Mouse (Mus musculus) embryonic facial prominence, embryonic 13.5 days (tissue): ENCODE data around the gene Poln. TPM values are rescaled to one million over a fixed set of nuclear protein-coding genes. Genes with fewer than 3 reads are reported as not detected.

Experiments
- ATAC-seq: fragments of 200-750 bp; cut with Nextera tagmentation; 2 replicates; pipeline ENCODE4 v1.8.0; 2017; ENCODE audit warnings: low read depth; ENCODE audit not compliant: insufficient number of reproducible peaks, insufficient read depth, low FRiP score, low TSS enrichment
- H3K27ac ChIP-seq: fragments of 300-500 bp; sonication (generic); 2 replicates; pipeline ENCODE4 v1.5.1; 2015; ENCODE audit warnings: moderate library complexity, mild to moderate bottlenecking, inconsistent platforms
- H3K27me3 ChIP-seq: fragments of 300-500 bp; sonication (generic); 2 replicates; pipeline ENCODE4 v1.6.1; 2015; ENCODE audit warnings: mild to moderate bottlenecking, inconsistent platforms
- H3K36me3 ChIP-seq: fragments of 300-500 bp; sonication (generic); 2 replicates; pipeline ENCODE4 v1.6.1; 2015; ENCODE audit warnings: mild to moderate bottlenecking, inconsistent platforms
- H3K4me1 ChIP-seq: fragments of 300-500 bp; sonication (generic); 2 replicates; pipeline ENCODE4 v1.6.1; 2015; ENCODE audit warnings: inconsistent platforms
- H3K4me2 ChIP-seq: fragments of 300-500 bp; sonication (generic); 2 replicates; pipeline ENCODE4 v1.6.1; 2015; ENCODE audit warnings: moderate library complexity, mild to moderate bottlenecking, inconsistent platforms
- H3K4me3 ChIP-seq: fragments of 300-500 bp; sonication (generic); 2 replicates; pipeline ENCODE4 v1.5.1; 2015; ENCODE audit warnings: mild to moderate bottlenecking, inconsistent platforms
- H3K9ac ChIP-seq: fragments of 300-500 bp; sonication (generic); 2 replicates; pipeline ENCODE4 v1.6.1; 2015; ENCODE audit warnings: mild to moderate bottlenecking, inconsistent platforms
- H3K9me3 ChIP-seq: fragments of 300-500 bp; sonication (generic); 2 replicates; pipeline ENCODE4 v1.6.1; 2016; ENCODE audit warnings: inconsistent platforms
- WGBS: fragments of 180-500 bp; shearing (Covaris S2); methylation state at CpG from one replicate; pipeline ENCODE4 v1.1.7; 2015; ENCODE audit warnings: mixed read lengths; 5-methylcytosine and 5-hydroxymethylcytosine counted together
- polyA plus RNA-seq: library from polyadenylated mRNA; unstranded; fragments of >200 nt; fragmentation: Nextera tagmentation; extraction: Ambion mirVana; gene quantifications from 2 replicates; pipeline ENCODE4 v1.2.1, GENCODE M21; 2015

The Poln gene
- polyA plus RNA-seq, 1 experiment from 2014 or later = 0.60 TPM

DNA sequence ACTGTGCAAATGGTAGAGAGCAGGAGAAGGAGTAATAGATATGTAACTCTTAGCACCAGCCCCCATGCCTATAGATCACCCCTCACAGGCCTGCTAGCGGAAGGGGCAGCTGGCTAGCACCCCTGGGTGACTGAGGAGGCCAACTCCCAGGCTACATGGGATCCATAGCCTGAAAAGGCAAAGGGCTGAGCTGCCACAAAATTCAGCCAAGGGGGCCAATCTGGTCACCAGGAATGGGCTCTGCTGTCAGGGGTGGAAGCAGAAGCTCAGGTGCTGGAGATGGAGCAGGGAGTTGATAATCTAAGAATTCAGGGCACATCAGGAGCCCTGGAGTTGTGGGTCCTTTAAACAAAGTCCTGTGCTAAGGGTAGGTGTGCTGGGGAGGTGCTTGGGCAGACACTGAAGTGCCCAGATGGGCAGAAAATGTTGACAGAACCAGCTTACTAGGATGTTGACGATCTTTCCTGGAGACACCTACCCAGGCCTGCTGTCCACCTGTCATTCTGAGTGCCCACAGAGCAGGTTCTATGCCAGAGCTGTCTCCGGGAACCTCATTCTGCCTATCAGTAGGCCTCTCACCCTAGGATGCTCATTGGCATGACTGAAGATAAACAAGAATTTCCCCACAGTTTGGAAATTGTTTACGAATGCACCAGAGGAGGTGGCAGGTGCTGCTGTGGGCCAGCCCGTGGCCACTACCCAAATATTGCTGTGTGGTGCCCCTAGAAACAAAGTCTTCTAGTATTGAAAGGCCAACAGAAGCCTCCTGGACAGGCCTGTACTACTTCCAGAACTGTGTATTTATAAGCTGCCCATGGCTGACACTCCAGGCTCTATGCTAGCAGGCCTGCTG lies 5.5 kb upstream of the Poln start:
- H3K27me3 ChIP-seq = no peaks in the 10 kb centered on the region
- H3K4me3 ChIP-seq = no peak overlapping the region
- H3K4me1 ChIP-seq = peaks cover 8% of the 10 kb centered on the region
- no peak for ATAC-seq
- H3K9me3 ChIP-seq = no peaks in the 10 kb centered on the region
- H3K9ac ChIP-seq = no peak overlapping the region
- H3K4me2 ChIP-seq = no peak overlapping the region
- 70% methylated on average over 5 of the region's 5 CpGs for WGBS
- peaks cover 58% of the 10 kb centered on the region for H3K36me3 ChIP-seq
- no peak overlapping the region for H3K27ac ChIP-seq

DNA sequence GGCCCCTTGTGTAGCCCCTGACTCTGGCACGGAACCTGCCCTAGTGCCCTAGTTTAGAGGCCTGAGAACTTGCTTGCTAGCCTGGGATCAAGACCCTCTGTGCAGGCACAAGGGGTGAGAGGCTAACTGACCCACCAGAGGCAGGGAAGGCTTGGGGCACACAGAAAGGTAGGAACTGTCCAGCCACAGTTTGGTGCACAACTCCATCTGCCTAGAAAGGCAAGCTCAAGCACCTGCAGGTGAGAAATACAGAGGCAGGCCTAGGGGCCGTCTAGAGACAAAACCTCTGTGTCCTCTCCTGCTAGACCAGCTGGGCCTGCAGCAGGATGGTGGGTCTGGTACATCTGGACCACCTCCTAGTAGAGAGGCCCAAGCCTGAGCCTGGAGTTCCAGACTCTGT lies 4.8 kb upstream of the Poln start:
- H3K9me3 ChIP-seq = no peaks in the 10 kb centered on the region
- peaks cover 57% of the 10 kb centered on the region for H3K36me3 ChIP-seq

DNA sequence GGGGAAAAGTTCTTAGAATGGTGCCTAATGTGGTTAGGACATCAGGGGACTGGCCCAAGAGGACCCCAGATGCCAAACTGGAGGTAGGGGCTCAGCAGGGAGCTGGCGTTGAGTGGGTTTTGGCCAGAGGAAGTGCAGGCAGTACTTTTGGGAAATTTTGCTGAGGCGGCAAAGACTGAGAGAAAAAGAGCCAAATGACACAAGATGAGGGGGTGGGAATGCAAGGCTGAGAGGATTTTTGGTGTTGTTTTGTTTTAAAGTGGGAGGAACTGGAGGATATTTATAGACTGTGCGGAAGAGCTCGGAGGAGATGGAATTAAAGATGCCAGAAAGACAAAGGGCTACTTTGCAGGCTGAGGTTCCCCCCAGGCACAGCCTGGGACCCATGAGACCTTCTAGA lies 1.5 kb upstream of the Poln start:
- Histone ChIP-seq H3K9me3 (no peaks in the 10 kb centered on the region), H3K27ac (peak overlapping the region; percentile 71), H3K4me1 (peaks cover 21% of the 10 kb centered on the region), H3K4me3 (no peak overlapping the region), H3K36me3 (peaks cover 27% of the 10 kb centered on the region), H3K27me3 (no peaks in the 10 kb centered on the region), H3K4me2 (no peak overlapping the region), H3K9ac (no peak overlapping the region)
- WGBS = 56% methylated on average over 4 of the region's 4 CpGs
- no peak for ATAC-seq

More for the DNA sequence above, 4.8 kb upstream of the Poln start:
- 82% methylated on average over 2 of the region's 2 CpGs for WGBS
- Histone ChIP-seq H3K4me1 (peaks cover 10% of the 10 kb centered on the region), H3K9ac (no peak overlapping the region), H3K4me3 (no peak overlapping the region), H3K27me3 (no peaks in the 10 kb centered on the region), H3K27ac (no peak overlapping the region), H3K4me2 (no peak overlapping the region)
- no peak for ATAC-seq

DNA sequence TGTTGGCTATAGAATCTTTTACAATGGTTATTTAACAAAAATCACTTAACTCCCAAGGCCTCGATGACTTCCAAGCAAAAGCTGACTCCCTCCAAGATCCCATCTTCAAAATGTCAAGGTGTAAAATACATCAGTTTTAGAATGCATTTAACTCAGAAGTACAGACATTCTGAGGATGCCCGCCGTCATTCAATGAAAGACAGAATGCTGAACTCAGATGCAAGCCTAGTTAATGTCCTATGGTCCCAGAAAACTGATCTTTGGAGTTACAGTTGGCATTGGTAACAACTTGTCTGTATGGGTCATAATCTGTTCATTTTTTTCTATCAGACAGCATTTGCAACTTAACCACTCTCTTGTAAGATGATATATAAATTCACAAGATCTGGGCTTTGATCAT lies 706 bp upstream of the Poln start:
- Histone ChIP-seq H3K4me1 (peaks cover 26% of the 10 kb centered on the region), H3K27me3 (no peaks in the 10 kb centered on the region), H3K27ac (peak overlapping the region; percentile 90), H3K4me2 (peak overlapping the region; percentile 68), H3K4me3 (peak overlapping the region; percentile 83), H3K9me3 (no peaks in the 10 kb centered on the region), H3K9ac (peak overlapping the region; percentile 90), H3K36me3 (peaks cover 22% of the 10 kb centered on the region)
- ATAC-seq = no peak
- WGBS = 79% methylated on average over 3 of the region's 3 CpGs

DNA sequence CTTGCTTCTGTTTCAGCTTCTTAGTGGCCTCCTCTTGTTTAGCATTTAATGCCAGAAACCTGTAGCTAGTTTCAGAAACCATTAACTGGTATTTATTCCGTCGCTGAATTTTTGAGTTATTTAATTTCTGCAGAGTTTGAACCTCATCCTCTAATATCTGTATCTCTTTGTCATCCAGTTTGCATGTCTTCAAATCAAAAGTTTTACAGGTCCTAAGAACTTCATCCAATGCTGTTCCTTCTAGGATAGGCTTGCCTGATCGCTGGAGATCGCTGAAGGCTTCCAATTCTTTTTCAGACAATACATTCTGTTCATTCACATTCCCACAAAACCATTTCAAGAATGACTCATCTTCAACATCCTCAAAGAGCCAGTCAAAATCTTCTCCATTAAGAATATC lies 1.4 kb downstream of the Poln start:
- ATAC-seq = no peak
- no peaks in the 10 kb centered on the region for H3K27me3 ChIP-seq
- peak overlapping the region; percentile 37 for H3K4me2 ChIP-seq
- peaks cover 7% of the 10 kb centered on the region for H3K36me3 ChIP-seq
- H3K27ac ChIP-seq = no peak overlapping the region
- WGBS = 81% methylated on average over 4 of the region's 4 CpGs
- H3K4me3 ChIP-seq = no peak overlapping the region; the same call in 1 of the 2 replicates
- H3K9me3 ChIP-seq = no peaks in the 10 kb centered on the region
- H3K4me1 ChIP-seq = peaks cover 29% of the 10 kb centered on the region
- H3K9ac ChIP-seq = no peak overlapping the region

DNA sequence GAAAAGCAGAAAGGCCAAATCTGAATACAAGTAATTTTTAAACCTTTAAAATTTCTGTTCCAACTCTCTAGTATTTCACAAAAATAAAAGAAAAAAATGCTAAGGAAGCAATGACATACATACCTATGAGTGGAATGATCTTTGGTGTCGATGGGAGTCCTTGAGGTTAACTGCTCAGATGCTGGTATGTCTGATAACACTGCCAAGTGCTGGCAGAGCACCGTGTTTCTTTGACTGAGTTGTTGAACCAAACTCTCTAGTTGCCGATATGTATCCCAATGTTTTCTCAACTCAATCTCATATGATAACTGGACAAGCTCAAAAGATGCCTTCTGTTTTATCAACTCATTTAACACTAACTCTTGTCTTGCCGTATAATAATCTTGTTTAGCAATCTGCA lies 3.5 kb downstream of the Poln start:
- H3K9ac ChIP-seq = no peak overlapping the region
- no peak for ATAC-seq
- no peaks in the 10 kb centered on the region for H3K27me3 ChIP-seq
- H3K9me3 ChIP-seq = no peaks in the 10 kb centered on the region
- WGBS = 86% methylated on average over 4 of the region's 4 CpGs
- H3K36me3 ChIP-seq = peaks cover 14% of the 10 kb centered on the region
- no peak overlapping the region for H3K4me2 ChIP-seq
- no peak overlapping the region for H3K4me3 ChIP-seq
- peaks cover 27% of the 10 kb centered on the region for H3K4me1 ChIP-seq
- H3K27ac ChIP-seq = no peak overlapping the region

DNA sequence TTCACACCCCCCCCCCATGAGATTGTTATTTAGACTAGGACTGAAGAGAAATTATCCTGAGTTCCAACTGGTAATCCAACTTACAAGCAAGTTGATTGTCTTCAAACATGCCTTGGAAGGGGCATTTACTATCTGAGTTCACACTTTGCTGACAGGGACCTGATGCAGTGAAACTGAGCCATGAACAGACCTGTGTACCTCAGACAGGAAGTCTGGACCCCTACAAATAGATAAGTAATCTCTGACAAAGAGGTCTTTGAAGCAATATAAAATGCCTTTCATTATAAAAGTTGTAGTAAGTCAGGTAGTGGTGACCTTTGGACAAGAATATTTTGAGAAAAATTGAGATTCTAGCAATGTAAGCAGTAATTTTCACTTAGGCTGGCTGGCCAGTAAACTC lies 20.8 kb downstream of the Poln start:
- Histone ChIP-seq H3K27ac (no peak overlapping the region), H3K4me3 (no peak overlapping the region), H3K36me3 (peaks cover 8% of the 10 kb centered on the region), H3K4me1 (no peaks in the 10 kb centered on the region), H3K9ac (no peak overlapping the region), H3K4me2 (no peak overlapping the region), H3K9me3 (no peaks in the 10 kb centered on the region), H3K27me3 (no peaks in the 10 kb centered on the region)
- ATAC-seq = no peak

DNA sequence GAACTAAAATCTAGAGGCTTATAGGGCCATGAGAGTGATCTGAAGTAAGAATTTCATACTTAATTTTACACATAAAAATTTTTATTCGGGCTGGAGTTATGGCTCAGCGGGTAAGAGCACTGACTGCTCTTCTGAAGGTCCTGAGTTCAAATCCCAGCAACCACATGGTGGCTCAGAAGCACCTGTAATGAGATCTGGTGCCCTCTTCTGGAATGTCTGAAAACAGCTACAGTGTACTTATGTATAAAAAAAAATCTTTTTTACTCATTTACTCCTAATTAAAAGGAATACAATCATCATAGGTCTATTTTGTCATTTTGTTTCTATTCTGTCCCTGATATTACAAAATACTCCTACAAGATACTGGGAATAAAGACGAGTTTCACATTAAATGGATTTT lies 21.7 kb downstream of the Poln start:
- Histone ChIP-seq H3K9me3 (no peaks in the 10 kb centered on the region), H3K4me2 (no peak overlapping the region), H3K4me1 (no peaks in the 10 kb centered on the region), H3K4me3 (no peak overlapping the region), H3K9ac (no peak overlapping the region), H3K27ac (no peak overlapping the region), H3K27me3 (no peaks in the 10 kb centered on the region), H3K36me3 (0 out of 2 replicates have a peak, but pooled peaks cover 3% of the 10 kb centered on the region)
- ATAC-seq = no peak
- WGBS = 91% methylated on average over 3 of the region's 3 CpGs

DNA sequence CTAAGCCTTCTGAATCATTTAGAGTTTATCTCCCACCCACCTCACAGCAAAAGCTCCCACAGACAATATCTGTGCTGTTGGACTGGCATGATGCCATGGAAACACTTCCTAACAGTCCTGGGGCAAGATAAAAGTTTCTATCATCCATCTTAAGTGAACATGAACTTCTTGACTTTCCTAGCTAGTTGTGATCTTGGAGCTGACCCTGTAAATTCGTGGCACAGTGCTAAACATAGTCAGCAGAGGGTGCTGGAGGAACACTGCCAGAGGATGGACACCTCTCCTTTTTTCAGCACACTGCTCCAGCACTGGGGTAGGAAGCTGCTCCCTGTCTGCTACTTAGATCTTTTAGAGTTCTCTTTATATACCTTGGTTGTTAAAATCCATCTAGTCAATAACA lies 29.5 kb downstream of the Poln start:
- Histone ChIP-seq H3K36me3 (no peaks in the 10 kb centered on the region), H3K27ac (no peak overlapping the region), H3K9me3 (no peaks in the 10 kb centered on the region), H3K27me3 (no peaks in the 10 kb centered on the region), H3K4me2 (no peak overlapping the region), H3K4me3 (no peak overlapping the region), H3K4me1 (no peaks in the 10 kb centered on the region), H3K9ac (no peak overlapping the region)
- no peak for ATAC-seq
- WGBS = 9% methylated on average over 1 of the region's 1 CpGs

DNA sequence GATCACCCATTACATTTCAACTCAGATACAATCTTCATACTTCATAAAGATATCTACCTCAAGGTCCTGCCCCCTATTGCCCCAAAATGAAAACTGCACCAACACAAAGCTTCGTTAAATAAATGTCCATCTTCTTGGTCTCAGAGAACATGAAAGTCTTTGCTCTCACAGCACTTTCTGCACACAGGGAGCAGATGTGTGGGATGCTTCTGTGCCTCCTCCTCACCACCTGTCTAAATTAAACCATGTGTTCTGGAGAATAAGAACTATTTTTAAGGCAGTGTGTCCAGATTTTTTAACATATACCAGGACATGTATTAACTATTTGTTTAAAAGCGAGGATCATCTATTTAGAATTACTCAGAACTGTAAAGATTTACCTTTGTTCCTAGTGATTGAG lies 36.5 kb downstream of the Poln start:
- WGBS = 71% methylated on average over 2 of the region's 2 CpGs
- Histone ChIP-seq H3K27me3 (no peaks in the 10 kb centered on the region), H3K4me1 (no peaks in the 10 kb centered on the region), H3K9ac (no peak overlapping the region), H3K4me3 (no peak overlapping the region), H3K36me3 (no peaks in the 10 kb centered on the region), H3K4me2 (no peak overlapping the region), H3K27ac (no peak overlapping the region), H3K9me3 (no peaks in the 10 kb centered on the region)
- no peak for ATAC-seq

DNA sequence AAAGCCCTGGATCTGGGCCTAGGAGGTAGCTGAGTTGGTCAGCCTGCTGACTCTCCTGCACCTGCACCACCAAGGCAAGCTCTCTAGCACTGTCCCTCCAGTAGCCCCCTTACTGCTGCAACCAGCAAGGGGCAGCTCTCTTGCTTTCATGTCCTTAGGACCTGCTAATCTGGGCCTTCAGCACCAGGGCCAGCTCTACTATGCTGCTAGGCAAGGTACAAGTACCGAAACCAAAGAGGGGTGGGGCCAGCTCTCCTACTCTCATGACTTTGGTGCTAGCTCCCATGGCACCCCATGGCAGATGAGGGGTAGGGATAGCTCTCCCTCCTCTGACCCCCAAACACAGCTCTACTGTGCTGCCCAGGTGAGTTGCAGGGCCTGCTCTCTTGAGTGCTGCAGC lies 45.1 kb downstream of the Poln start:
- H3K9me3 ChIP-seq = no peaks in the 10 kb centered on the region
- H3K4me1 ChIP-seq = no peaks in the 10 kb centered on the region
- H3K4me3 ChIP-seq = no peak overlapping the region
- no peak overlapping the region for H3K4me2 ChIP-seq
- no peaks in the 10 kb centered on the region for H3K27me3 ChIP-seq
- no peak for ATAC-seq
- WGBS = 19% methylated on average over 1 of the region's 1 CpGs
- H3K27ac ChIP-seq = no peak overlapping the region
- no peak overlapping the region for H3K9ac ChIP-seq
- H3K36me3 ChIP-seq = no peaks in the 10 kb centered on the region

DNA sequence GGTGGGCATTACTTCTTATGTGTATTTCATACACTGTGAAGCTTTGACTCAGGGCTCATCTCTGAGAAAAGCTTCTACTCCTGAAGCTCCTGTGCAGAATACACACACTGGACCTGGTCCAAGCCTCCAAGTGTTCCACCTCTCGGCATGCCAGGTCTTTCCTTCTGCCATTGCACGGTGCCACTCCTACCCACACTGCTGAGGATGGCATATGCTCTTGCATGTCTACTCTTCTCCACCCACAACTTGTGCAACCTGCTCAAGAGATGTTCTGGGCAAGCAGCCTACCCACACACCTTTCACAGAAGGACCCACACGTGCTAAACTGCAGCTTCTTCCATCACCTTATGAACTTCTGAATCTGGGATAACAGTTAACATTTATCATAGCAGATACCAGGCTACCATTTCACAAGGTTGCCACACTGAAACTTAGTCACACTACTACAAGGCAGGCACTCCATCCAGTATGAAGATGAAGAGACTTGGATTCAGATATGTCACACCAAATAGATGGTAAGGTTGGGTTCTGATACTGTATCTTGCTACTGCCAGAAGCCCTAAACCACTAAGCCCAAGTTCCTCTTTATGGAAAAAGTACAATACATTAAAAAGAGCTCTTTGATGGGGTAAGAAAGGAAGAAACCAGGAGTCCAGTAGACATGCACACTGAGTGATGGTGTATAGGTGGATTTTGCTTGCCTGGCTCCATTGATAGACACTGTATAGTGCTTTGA lies 50.0 kb downstream of the Poln start:
- Histone ChIP-seq H3K4me3 (no peak overlapping the region), H3K9me3 (no peaks in the 10 kb centered on the region), H3K27ac (no peak overlapping the region), H3K4me2 (no peak overlapping the region), H3K27me3 (no peaks in the 10 kb centered on the region), H3K9ac (no peak overlapping the region), H3K4me1 (no peaks in the 10 kb centered on the region), H3K36me3 (no peaks in the 10 kb centered on the region)
- 84% methylated on average over 3 of the region's 3 CpGs for WGBS
- ATAC-seq = no peak
